Mouse (Mus musculus) neural tube, embryonic 14.5 days (tissue): ENCODE results near the gene Kazald1. TPM values are rescaled to one million over a fixed set of nuclear protein-coding genes. Genes with fewer than 3 reads are reported as not detected.

Experiments used
- ATAC-seq: fragments of 200-750 bp; cut with Nextera tagmentation; 2 replicates; pipeline ENCODE4 v1.8.0; 2017; ENCODE audit warnings: low read depth, mild to moderate bottlenecking, moderate TSS enrichment, moderate library complexity
- H3K27ac ChIP-seq: fragments of 300-500 bp; sonication (generic); 2 replicates; pipeline ENCODE4 v1.5.1; 2014; ENCODE audit warnings: low read depth, mild to moderate bottlenecking, control low read depth, low read length, moderate library complexity, mixed read lengths
- H3K27me3 ChIP-seq: fragments of 300-500 bp; sonication (generic); 2 replicates; pipeline ENCODE4 v1.6.1; 2014; ENCODE audit warnings: low read length; ENCODE audit not compliant: control insufficient read depth, insufficient read depth
- H3K36me3 ChIP-seq: fragments of 300-500 bp; sonication (generic); 2 replicates; pipeline ENCODE4 v1.6.1; 2014; ENCODE audit warnings: low read length, mixed read lengths; ENCODE audit not compliant: control insufficient read depth, insufficient read depth
- H3K4me1 ChIP-seq: fragments of 300-500 bp; sonication (generic); 2 replicates; pipeline ENCODE4 v1.6.1; 2014; ENCODE audit warnings: low read length; ENCODE audit not compliant: control insufficient read depth, insufficient read depth
- H3K4me2 ChIP-seq: fragments of 300-500 bp; sonication (generic); 2 replicates; pipeline ENCODE4 v1.6.1; 2014; ENCODE audit warnings: mild to moderate bottlenecking, low read depth, low read length, control low read depth
- H3K4me3 ChIP-seq: fragments of 300-500 bp; sonication (generic); 2 replicates; pipeline ENCODE4 v1.5.1; 2014; ENCODE audit warnings: low read depth, low read length, control low read depth, mixed read lengths
- H3K9ac ChIP-seq: fragments of 300-500 bp; sonication (generic); replicated peaks from 2 replicates; pipeline ENCODE4 v1.6.1; 2014; ENCODE audit warnings: low read depth, mild to moderate bottlenecking, control low read depth, low read length, mixed read lengths
- H3K9me3 ChIP-seq: fragments of 300-500 bp; sonication (generic); 2 replicates; pipeline ENCODE4 v1.6.1; 2016; ENCODE audit warnings: low read length; ENCODE audit not compliant: control insufficient read depth
- WGBS: fragments of 180-500 bp; shearing (Covaris S2); extraction: QIAGEN DNeasy Blood & Tissue Kit; methylation state at CpG from one replicate; pipeline ENCODE4 v1.1.7; 2014; 5-methylcytosine and 5-hydroxymethylcytosine counted together
- polyA plus RNA-seq: library from polyadenylated mRNA; unstranded; fragments of >200 nt; fragmentation: Nextera tagmentation; extraction: Ambion mirVana; gene quantifications from 2 replicates; pipeline ENCODE4 v1.2.1, GENCODE M21; 2014

Kazald1 gene
- polyA plus RNA-seq, 1 experiment from 2014 or later = 1.2 TPM

- Histone ChIP-seq H3K9me3 (no peaks in the 10 kb centered on the region), H3K9ac (no peak overlapping the region), H3K4me2 (no peak overlapping the region), H3K4me3 (no peak overlapping the region), H3K27ac (no peak overlapping the region), H3K27me3 (no peaks in the 10 kb centered on the region), H3K36me3 (no peaks in the 10 kb centered on the region), H3K4me1 (no peaks in the 10 kb centered on the region)
- no peak for ATAC-seq
- WGBS = 4% methylated on average over 18 of the region's 18 CpGs
Measured at GRCm38 (mm10) chr19:45113791-45114460, 38.9 kb downstream of the Kazald1 start.

GRCm38 (mm10) chr19:45114772-45115171, 39.7 kb downstream of the Kazald1 start:
- Histone ChIP-seq H3K27me3 (no peaks in the 10 kb centered on the region), H3K36me3 (no peaks in the 10 kb centered on the region), H3K27ac (no peak overlapping the region), H3K4me3 (no peak overlapping the region), H3K9me3 (no peaks in the 10 kb centered on the region), H3K4me1 (no peaks in the 10 kb centered on the region), H3K4me2 (no peak overlapping the region), H3K9ac (no peak overlapping the region)
- 51% methylated on average over 2 of the region's 3 CpGs for WGBS
- ATAC-seq = no peak

- ATAC-seq = no peak
- Histone ChIP-seq H3K27me3 (no peaks in the 10 kb centered on the region), H3K27ac (no peak overlapping the region), H3K4me3 (no peak overlapping the region), H3K4me2 (no peak overlapping the region), H3K36me3 (no peaks in the 10 kb centered on the region), H3K4me1 (no peaks in the 10 kb centered on the region), H3K9ac (no peak overlapping the region), H3K9me3 (no peaks in the 10 kb centered on the region)
- 69% methylated on average over 1 of the region's 1 CpGs for WGBS
Measured at GRCm38 (mm10) chr19:45116798-45117197, 41.8 kb downstream of the Kazald1 start.

Other genes starting within 250 kb of the Kazald1 start
- gene Slf2, start 144.1 kb upstream of the Kazald1 start, polyA plus RNA-seq = 41.5 and 46.3 TPM in 2 replicates
- gene Sema4g, start 86.1 kb upstream of the Kazald1 start, polyA plus RNA-seq = 24.5 and 27.8 TPM in 2 replicates
- 10.2 and 12.8 TPM in 2 replicates for gene Twnk, start 69.6 kb upstream of the Kazald1 start, polyA plus RNA-seq
- 82.0 and 88.0 TPM in 2 replicates for gene Mrpl43, start 68.8 kb upstream of the Kazald1 start, polyA plus RNA-seq
- gene Lzts2, start 60.8 kb upstream of the Kazald1 start, polyA plus RNA-seq = 16.1 and 20.3 TPM in 2 replicates
- 2.3 and 2.5 TPM in 2 replicates for gene Pdzd7, start 29.5 kb upstream of the Kazald1 start, polyA plus RNA-seq
- 73.7 and 79.6 TPM in 2 replicates for gene Sfxn3, start 27.7 kb upstream of the Kazald1 start, polyA plus RNA-seq
- 0.35 TPM in 1 of 2 replicates, not detected in the other for gene Tlx1, start 75.4 kb downstream of the Kazald1 start, polyA plus RNA-seq
- 23.0 and 24.3 TPM in 2 replicates for gene Lbx1, start 160.6 kb downstream of the Kazald1 start, polyA plus RNA-seq